Mouse (Mus musculus): ENCODE results near the gene Acvr1. TPM values are rescaled to one million over a fixed set of nuclear protein-coding genes. Genes with fewer than 3 reads are reported as not detected.

Acvr1 gene
- polyA plus RNA-seq, 1 experiment from 2014 or later, result 7.5 TPM

- no peaks in the 10 kb centered on the region for H3K36me3 ChIP-seq (replicated peaks; ENCODE audit: control insufficient read depth, insufficient read depth)
- peak overlapping the region; percentile 70 for H3K4me3 ChIP-seq (replicated peaks; ENCODE audit: low read length)
- peak overlapping the region; percentile 99 for H3K27ac ChIP-seq
- peaks cover 39% of the 10 kb centered on the region for H3K4me1 ChIP-seq (replicated peaks; ENCODE audit: control insufficient read depth, insufficient read depth, low read length)
- no peak for ATAC-seq (ENCODE audit: low FRiP score)
- H3K4me2 ChIP-seq (replicated peaks), result peak overlapping the region; percentile 57
- H3K9me3 ChIP-seq (ENCODE audit: control insufficient read depth, low read length), result no peaks in the 10 kb centered on the region
- WGBS, result 3% methylated on average over 6 of the region's 6 CpGs
- no peak for DNase-seq (ENCODE audit: low spot score)
- peak overlapping the region; percentile 86 for H3K9ac ChIP-seq
- no peaks in the 10 kb centered on the region for H3K27me3 ChIP-seq (ENCODE audit: control insufficient read depth, insufficient read depth, low read length)
Observed at GRCm38 (mm10) chr2:58566049-58566409, 928 bp downstream of the Acvr1 start.

DNA sequence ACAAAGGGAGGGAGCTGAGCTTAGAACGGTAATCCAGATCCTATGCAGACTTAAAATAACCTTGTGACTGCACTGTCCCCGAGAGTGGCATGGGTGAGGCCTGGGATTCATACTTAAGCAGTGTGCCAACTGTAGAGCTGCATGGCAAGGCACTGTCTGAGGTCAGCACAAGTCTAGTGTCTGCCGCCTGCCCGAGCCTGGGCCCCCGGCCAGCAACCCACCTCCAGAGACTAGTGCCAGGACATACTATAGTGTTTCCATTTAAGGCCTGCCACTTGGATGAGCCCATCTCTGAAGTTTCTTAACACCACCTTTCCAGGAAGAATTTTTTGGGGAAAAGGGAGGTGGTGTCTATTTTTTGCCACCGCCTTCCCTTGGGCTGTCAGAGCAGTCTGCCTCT, 1.7 kb downstream of the Acvr1 start:
- ATAC-seq (ENCODE audit: low FRiP score) (no peak), DNase-seq (ENCODE audit: low spot score) (no peak)
- Histone ChIP-seq H3K27ac (no peak overlapping the region), H3K27me3 (ENCODE audit: control insufficient read depth, insufficient read depth, low read length) (no peaks in the 10 kb centered on the region), H3K4me3 (replicated peaks; ENCODE audit: low read length) (peak overlapping the region; percentile 70), H3K4me1 (replicated peaks; ENCODE audit: control insufficient read depth, insufficient read depth, low read length) (peaks cover 39% of the 10 kb centered on the region), H3K9me3 (ENCODE audit: control insufficient read depth, low read length) (no peaks in the 10 kb centered on the region), H3K9ac (peak overlapping the region; percentile 86), H3K36me3 (replicated peaks; ENCODE audit: control insufficient read depth, insufficient read depth) (no peaks in the 10 kb centered on the region), H3K4me2 (replicated peaks) (peak overlapping the region; percentile 57)
- 39% methylated on average over 6 of the region's 6 CpGs for WGBS

DNA sequence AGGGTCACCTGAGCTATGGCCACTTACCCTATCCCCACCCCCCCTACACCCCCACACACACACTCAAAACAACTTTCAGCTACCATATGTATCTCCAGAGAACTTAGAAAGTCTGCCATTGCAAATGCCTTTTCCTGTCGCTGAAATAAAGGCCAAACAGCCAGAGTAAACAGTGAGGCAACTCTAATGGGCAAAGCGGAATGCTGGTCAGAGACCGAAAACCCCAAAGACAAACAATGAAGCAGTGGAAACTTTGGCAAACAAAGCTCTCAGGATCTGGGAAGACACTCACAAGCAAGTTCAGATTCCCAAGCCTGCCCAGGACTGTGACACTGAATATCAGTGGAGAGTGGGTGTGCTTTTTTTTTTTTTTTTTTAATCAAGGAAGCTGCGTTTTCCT, 4.8 kb downstream of the Acvr1 start:
- no peaks in the 10 kb centered on the region for H3K27me3 ChIP-seq (ENCODE audit: control insufficient read depth, insufficient read depth, low read length)
- ATAC-seq (ENCODE audit: low FRiP score) (no peak), DNase-seq (ENCODE audit: low spot score) (no peak)
- H3K4me2 ChIP-seq (replicated peaks), result no peak overlapping the region
- no peaks in the 10 kb centered on the region for H3K36me3 ChIP-seq (replicated peaks; ENCODE audit: control insufficient read depth, insufficient read depth)
- 71% methylated on average over 4 of the region's 4 CpGs for WGBS
- H3K4me1 ChIP-seq (replicated peaks; ENCODE audit: control insufficient read depth, insufficient read depth, low read length), result peaks cover 23% of the 10 kb centered on the region
- H3K9ac ChIP-seq, result no peak overlapping the region
- H3K4me3 ChIP-seq (replicated peaks; ENCODE audit: low read length), result no peak overlapping the region
- H3K9me3 ChIP-seq (ENCODE audit: control insufficient read depth, low read length), result no peaks in the 10 kb centered on the region
- no peak overlapping the region for H3K27ac ChIP-seq

- no peak overlapping the region for H3K4me2 ChIP-seq (replicated peaks)
- H3K4me1 ChIP-seq (replicated peaks; ENCODE audit: control insufficient read depth, insufficient read depth, low read length), result 0 out of 2 replicates have a peak, but pooled peaks cover 9% of the 10 kb centered on the region
- DNase-seq (ENCODE audit: low spot score), result no peak
- H3K36me3 ChIP-seq (replicated peaks; ENCODE audit: control insufficient read depth, insufficient read depth), result no peaks in the 10 kb centered on the region
- ATAC-seq (ENCODE audit: low FRiP score), result no peak
- no peaks in the 10 kb centered on the region for H3K27me3 ChIP-seq (ENCODE audit: control insufficient read depth, insufficient read depth, low read length)
- H3K27ac ChIP-seq, result no peak overlapping the region
- H3K9ac ChIP-seq, result no peak overlapping the region
- H3K4me3 ChIP-seq (replicated peaks; ENCODE audit: low read length), result no peak overlapping the region
- H3K9me3 ChIP-seq (ENCODE audit: control insufficient read depth, low read length), result no peaks in the 10 kb centered on the region
- 79% methylated on average over 9 of the region's 9 CpGs for WGBS
Observed at GRCm38 (mm10) chr2:58557045-58557845, 9.7 kb downstream of the Acvr1 start.

- WGBS, result 36% methylated on average over 3 of the region's 3 CpGs
- Histone ChIP-seq H3K9ac (no peak overlapping the region), H3K36me3 (replicated peaks; ENCODE audit: control insufficient read depth, insufficient read depth) (no peaks in the 10 kb centered on the region), H3K27ac (no peak overlapping the region), H3K4me3 (replicated peaks; ENCODE audit: low read length) (no peak overlapping the region), H3K27me3 (ENCODE audit: control insufficient read depth, insufficient read depth, low read length) (no peaks in the 10 kb centered on the region), H3K4me2 (replicated peaks) (no peak overlapping the region), H3K4me1 (replicated peaks; ENCODE audit: control insufficient read depth, insufficient read depth, low read length) (peaks cover 22% of the 10 kb centered on the region; the same call in 1 of the 2 replicates), H3K9me3 (ENCODE audit: control insufficient read depth, low read length) (no peaks in the 10 kb centered on the region)
- no peak for ATAC-seq (ENCODE audit: low FRiP score)
- no peak for DNase-seq (ENCODE audit: low spot score)
Observed at GRCm38 (mm10) chr2:58552296-58552695, 14.7 kb downstream of the Acvr1 start.

- Histone ChIP-seq H3K4me2 (replicated peaks) (no peak overlapping the region), H3K27ac (no peak overlapping the region), H3K36me3 (replicated peaks; ENCODE audit: control insufficient read depth, insufficient read depth) (no peaks in the 10 kb centered on the region), H3K27me3 (ENCODE audit: control insufficient read depth, insufficient read depth, low read length) (no peaks in the 10 kb centered on the region), H3K9me3 (ENCODE audit: control insufficient read depth, low read length) (no peaks in the 10 kb centered on the region), H3K4me1 (replicated peaks; ENCODE audit: control insufficient read depth, insufficient read depth, low read length) (peaks cover 22% of the 10 kb centered on the region; the same call in 1 of the 2 replicates), H3K9ac (no peak overlapping the region), H3K4me3 (replicated peaks; ENCODE audit: low read length) (no peak overlapping the region)
- WGBS, result 22% methylated on average over 6 of the region's 6 CpGs
- no peak for ATAC-seq (ENCODE audit: low FRiP score)
- no peak for DNase-seq (ENCODE audit: low spot score)
Observed at GRCm38 (mm10) chr2:58551866-58552265, 15.1 kb downstream of the Acvr1 start.

DNA sequence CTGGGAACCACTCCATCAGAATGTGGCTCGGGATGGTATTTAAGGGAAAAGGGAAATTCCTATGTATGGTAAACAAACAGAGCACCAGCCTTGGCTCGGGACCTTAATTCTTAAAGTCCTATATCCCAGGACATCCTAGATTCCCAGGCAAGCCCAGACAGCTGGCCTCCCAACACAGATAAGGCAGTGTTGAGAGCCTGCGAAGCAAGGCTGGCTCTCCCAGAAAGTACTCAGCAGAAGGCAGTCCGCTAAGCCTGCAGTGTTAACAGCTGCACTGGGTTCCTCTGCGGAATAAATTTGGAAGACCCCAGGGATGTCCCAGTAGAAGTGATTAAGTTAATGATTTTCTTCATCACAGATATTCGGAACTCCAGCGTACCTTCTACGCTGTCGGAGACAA, 16.5 kb downstream of the Acvr1 start:
- ATAC-seq (ENCODE audit: low FRiP score) (0 out of 2 replicates have a peak, but pooled peaks have one; percentile 39), DNase-seq (ENCODE audit: low spot score) (no peak)
- no peak overlapping the region for H3K4me3 ChIP-seq (replicated peaks; ENCODE audit: low read length)
- no peak overlapping the region for H3K27ac ChIP-seq
- no peaks in the 10 kb centered on the region for H3K27me3 ChIP-seq (ENCODE audit: control insufficient read depth, insufficient read depth, low read length)
- 47% methylated on average over 9 of the region's 9 CpGs for WGBS
- H3K9ac ChIP-seq, result no peak overlapping the region
- peaks cover 22% of the 10 kb centered on the region; the same call in 1 of the 2 replicates for H3K4me1 ChIP-seq (replicated peaks; ENCODE audit: control insufficient read depth, insufficient read depth, low read length)
- no peak overlapping the region for H3K4me2 ChIP-seq (replicated peaks)
- H3K9me3 ChIP-seq (ENCODE audit: control insufficient read depth, low read length), result no peaks in the 10 kb centered on the region
- H3K36me3 ChIP-seq (replicated peaks; ENCODE audit: control insufficient read depth, insufficient read depth), result no peaks in the 10 kb centered on the region

GRCm38 (mm10) chr2:58549960-58550359, 17.0 kb downstream of the Acvr1 start:
- H3K27me3 ChIP-seq (ENCODE audit: control insufficient read depth, insufficient read depth, low read length), result no peaks in the 10 kb centered on the region
- H3K9me3 ChIP-seq (ENCODE audit: control insufficient read depth, low read length), result no peaks in the 10 kb centered on the region
- no peak overlapping the region for H3K4me2 ChIP-seq (replicated peaks)
- 58% methylated on average over 6 of the region's 6 CpGs for WGBS
- ATAC-seq (ENCODE audit: low FRiP score) (no peak), DNase-seq (ENCODE audit: low spot score) (no peak)
- peaks cover 21% of the 10 kb centered on the region; the same call in 1 of the 2 replicates for H3K4me1 ChIP-seq (replicated peaks; ENCODE audit: control insufficient read depth, insufficient read depth, low read length)
- no peak overlapping the region for H3K4me3 ChIP-seq (replicated peaks; ENCODE audit: low read length)
- H3K9ac ChIP-seq, result no peak overlapping the region; the same call in 1 of the 2 replicates
- no peak overlapping the region for H3K27ac ChIP-seq
- H3K36me3 ChIP-seq (replicated peaks; ENCODE audit: control insufficient read depth, insufficient read depth), result no peaks in the 10 kb centered on the region

- Histone ChIP-seq H3K36me3 (replicated peaks; ENCODE audit: control insufficient read depth, insufficient read depth) (no peaks in the 10 kb centered on the region), H3K9me3 (ENCODE audit: control insufficient read depth, low read length) (no peaks in the 10 kb centered on the region), H3K27me3 (ENCODE audit: control insufficient read depth, insufficient read depth, low read length) (no peaks in the 10 kb centered on the region), H3K4me2 (replicated peaks) (no peak overlapping the region), H3K27ac (no peak overlapping the region), H3K4me3 (replicated peaks; ENCODE audit: low read length) (no peak overlapping the region), H3K9ac (no peak overlapping the region), H3K4me1 (replicated peaks; ENCODE audit: control insufficient read depth, insufficient read depth, low read length) (peaks cover 17% of the 10 kb centered on the region; the same call in 1 of the 2 replicates)
- WGBS, result 84% methylated on average over 7 of the region's 7 CpGs
- ATAC-seq (ENCODE audit: low FRiP score) (no peak), DNase-seq (ENCODE audit: low spot score) (no peak)
Observed at GRCm38 (mm10) chr2:58548943-58549342, 18.0 kb downstream of the Acvr1 start.
